Mouse (Mus musculus): ENCODE results near the gene Kif11. TPM values are rescaled to one million over a fixed set of nuclear protein-coding genes. Genes with fewer than 3 reads are reported as not detected.

Kif11 gene
- total and polyA plus RNA-seq, 3 experiments, result 0.20 to 0.66 (median 0.34) TPM

DNA sequence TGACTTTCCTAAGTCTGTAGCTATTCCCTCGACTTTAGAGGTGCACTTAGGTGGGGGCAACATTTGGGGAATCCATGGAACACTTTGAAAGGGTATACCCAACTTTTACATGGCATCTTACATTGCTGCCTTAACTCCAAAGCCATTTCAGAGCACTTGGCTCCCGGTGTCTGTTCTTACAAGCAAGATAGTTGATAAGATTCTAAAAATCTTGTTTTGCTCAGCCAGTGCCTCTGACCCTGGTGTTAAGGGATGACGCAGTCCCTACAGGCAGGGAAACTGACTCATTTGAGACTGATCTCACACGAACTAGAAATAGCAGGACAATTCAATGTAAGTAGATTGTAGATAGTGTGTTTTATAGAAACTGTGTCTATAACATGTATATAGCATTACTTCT lies 64.0 kb downstream of the Kif11 start:
- H3K9ac ChIP-seq (ENCODE audit: low read depth, low read length), result no peak overlapping the region
- H3K4me1 ChIP-seq (ENCODE audit: control insufficient read depth, insufficient read depth, low read length), result no peaks in the 10 kb centered on the region; the same call in 1 of the 2 replicates
- no peak for DNase-seq
- no peak overlapping the region for H3K27ac ChIP-seq
- intact Hi-C loops (cut with DNase I), result no loop called here
- H3K4me3 ChIP-seq, result no peak overlapping the region
- TF ChIP-seq EP300 (IDR thresholded peaks at IDR 0.05; ENCODE audit: insufficient read depth, low read depth, low read length) (no peak), POLR2A (IDR thresholded peaks at IDR 0.05; ENCODE audit: insufficient read depth, low read depth, low read length) (no peak), CTCF (IDR thresholded peaks at IDR 0.05) (no peak)
- no peaks in the 10 kb centered on the region for H3K79me2 ChIP-seq (replicated peaks; ENCODE audit: control insufficient read depth, insufficient read depth, low read length)
- peaks cover 2% of the 10 kb centered on the region; the same call in 1 of the 2 replicates for H3K27me3 ChIP-seq (ENCODE audit: control insufficient read depth, insufficient read depth, low read length)
- H3K36me3 ChIP-seq (ENCODE audit: control insufficient read depth, insufficient read depth, low read length), result no peaks in the 10 kb centered on the region
- 73% methylated on average over 4 of the region's 4 CpGs for WGBS

DNA sequence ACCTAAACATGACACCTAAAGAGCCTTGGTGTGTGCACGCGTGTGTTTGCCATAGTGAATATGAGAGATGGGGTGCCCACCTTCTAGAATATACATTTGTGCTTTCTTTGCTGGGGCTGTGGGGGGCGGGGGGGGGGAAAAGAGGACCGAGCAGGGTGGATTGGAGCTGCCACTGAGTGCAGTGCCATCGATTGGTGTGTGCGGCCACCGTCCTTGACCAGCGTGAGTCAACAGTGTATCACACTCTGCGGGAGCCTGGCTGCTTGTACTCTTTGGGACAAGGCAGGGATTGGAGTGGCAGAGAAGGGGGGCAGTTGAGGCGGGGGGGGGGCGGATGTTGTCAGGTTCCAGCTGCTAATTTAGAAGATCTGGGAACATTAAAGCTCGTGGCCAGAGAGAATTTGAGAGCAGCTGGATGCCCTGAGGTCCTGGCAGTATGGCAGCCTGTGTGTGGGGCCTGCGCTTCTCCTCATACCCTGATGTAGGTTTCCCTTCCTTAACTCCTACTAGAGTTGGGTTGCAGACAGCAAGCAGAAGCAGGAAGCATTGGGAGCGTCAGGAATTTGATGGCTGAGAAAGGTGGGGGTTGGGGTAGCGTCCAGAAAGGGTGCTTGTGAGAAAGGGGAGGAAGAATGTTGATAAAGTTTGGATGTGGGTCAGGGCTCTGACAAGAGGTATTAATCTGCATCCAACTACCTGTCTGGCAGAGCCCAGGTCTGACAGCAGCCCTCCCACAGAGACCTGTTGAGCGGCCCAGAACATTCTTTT lies 64.7 kb downstream of the Kif11 start:
- no peak overlapping the region for H3K4me3 ChIP-seq
- no peak overlapping the region for H3K27ac ChIP-seq
- H3K79me2 ChIP-seq (replicated peaks; ENCODE audit: control insufficient read depth, insufficient read depth, low read length), result no peaks in the 10 kb centered on the region
- 81% methylated on average over 16 of the region's 16 CpGs for WGBS
- DNase-seq, result no peak
- TF ChIP-seq CTCF (IDR thresholded peaks at IDR 0.05) (no peak), EP300 (IDR thresholded peaks at IDR 0.05; ENCODE audit: insufficient read depth, low read depth, low read length) (no peak), POLR2A (IDR thresholded peaks at IDR 0.05; ENCODE audit: insufficient read depth, low read depth, low read length) (no peak)
- H3K9ac ChIP-seq (ENCODE audit: low read depth, low read length), result no peak overlapping the region
- H3K36me3 ChIP-seq (ENCODE audit: control insufficient read depth, insufficient read depth, low read length), result no peaks in the 10 kb centered on the region
- intact Hi-C loops (cut with DNase I), result no loop called here
- H3K4me1 ChIP-seq (ENCODE audit: control insufficient read depth, insufficient read depth, low read length), result no peaks in the 10 kb centered on the region; the same call in 1 of the 2 replicates
- no peaks in the 10 kb centered on the region for H3K27me3 ChIP-seq (ENCODE audit: control insufficient read depth, insufficient read depth, low read length)

DNA sequence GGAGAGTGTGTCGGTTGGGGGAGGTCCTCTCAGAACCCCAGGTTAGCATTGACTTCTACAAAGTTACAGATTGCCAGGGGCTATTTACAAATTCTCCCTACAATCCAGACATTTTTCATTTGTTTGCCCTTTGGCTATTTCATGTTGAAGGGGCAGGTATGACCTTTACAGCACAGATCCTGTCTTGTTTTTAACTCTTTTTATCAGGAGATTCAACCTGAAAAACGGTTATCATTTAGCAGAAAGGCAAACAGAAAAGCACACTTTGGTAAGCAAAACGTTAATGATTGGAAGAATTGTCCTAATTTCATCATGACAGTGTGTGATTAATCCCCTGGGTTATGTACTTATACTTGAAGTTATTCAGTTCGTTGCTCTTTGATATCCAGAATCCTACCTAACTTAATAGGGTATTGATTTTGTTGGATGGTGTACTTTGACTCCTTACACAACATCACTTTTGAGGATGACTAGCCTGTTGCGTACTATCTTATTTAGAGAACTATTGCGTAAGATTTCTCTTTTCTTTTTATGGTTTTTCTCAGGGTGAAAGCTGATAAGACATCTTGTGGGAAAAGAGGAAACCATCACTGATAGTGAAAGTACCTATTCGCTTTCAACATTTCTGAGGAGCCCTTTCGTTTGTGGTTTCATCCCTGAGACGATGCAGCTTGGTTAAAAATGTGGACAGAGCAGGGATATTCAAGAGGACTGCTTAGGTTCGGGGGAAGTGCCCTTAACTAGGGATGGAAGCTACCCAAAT lies 66.5 kb downstream of the Kif11 start:
- H3K4me3 ChIP-seq, result no peak overlapping the region
- no peak for TF ChIP-seq CTCF (IDR thresholded peaks at IDR 0.05)
- no peaks in the 10 kb centered on the region; the same call in 1 of the 2 replicates for H3K4me1 ChIP-seq (ENCODE audit: control insufficient read depth, insufficient read depth, low read length)
- H3K36me3 ChIP-seq (ENCODE audit: control insufficient read depth, insufficient read depth, low read length), result no peaks in the 10 kb centered on the region
- WGBS, result 72% methylated on average over 10 of the region's 10 CpGs
- H3K9ac ChIP-seq (ENCODE audit: low read depth, low read length), result no peak overlapping the region
- intact Hi-C loops (cut with DNase I), result no loop called here
- no peak for DNase-seq
- no peak overlapping the region for H3K27ac ChIP-seq
- H3K79me2 ChIP-seq (replicated peaks; ENCODE audit: control insufficient read depth, insufficient read depth, low read length), result no peaks in the 10 kb centered on the region
- no peaks in the 10 kb centered on the region for H3K27me3 ChIP-seq (ENCODE audit: control insufficient read depth, insufficient read depth, low read length)

DNA sequence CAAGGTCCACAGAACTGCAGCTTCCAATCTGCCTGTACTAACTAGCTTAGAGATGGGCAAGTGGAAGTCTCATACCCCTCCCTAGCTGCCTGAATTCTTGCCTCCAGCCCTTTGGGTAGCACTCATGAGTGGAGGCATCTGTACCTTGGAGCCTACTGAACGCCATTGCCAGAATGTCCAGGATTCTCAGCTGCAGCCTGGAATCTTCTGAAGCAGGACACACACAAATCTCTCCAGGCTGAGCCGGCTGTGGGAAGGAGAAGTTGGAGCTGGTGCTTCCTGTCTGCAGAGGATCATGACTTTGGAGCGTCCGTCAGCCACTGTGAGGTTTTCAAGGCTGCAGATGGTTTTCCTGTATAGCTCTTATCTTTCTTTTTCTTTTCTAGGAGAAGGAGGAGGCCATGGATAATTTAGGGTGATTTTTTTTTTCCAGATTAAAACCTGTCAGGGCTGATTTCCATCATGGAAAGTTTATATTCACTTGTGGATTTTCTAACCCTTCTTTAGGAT lies 67.5 kb downstream of the Kif11 start:
- Histone ChIP-seq H3K27ac (no peak overlapping the region), H3K79me2 (replicated peaks; ENCODE audit: control insufficient read depth, insufficient read depth, low read length) (no peaks in the 10 kb centered on the region), H3K4me1 (ENCODE audit: control insufficient read depth, insufficient read depth, low read length) (no peaks in the 10 kb centered on the region; the same call in 1 of the 2 replicates), H3K4me3 (no peak overlapping the region), H3K36me3 (ENCODE audit: control insufficient read depth, insufficient read depth, low read length) (no peaks in the 10 kb centered on the region), H3K27me3 (ENCODE audit: control insufficient read depth, insufficient read depth, low read length) (no peaks in the 10 kb centered on the region), H3K9ac (ENCODE audit: low read depth, low read length) (no peak overlapping the region)
- no peak for DNase-seq
- intact Hi-C loops (cut with DNase I), result no loop called here
- WGBS, result 23% methylated on average over 4 of the region's 4 CpGs
- no peak for TF ChIP-seq POLR2A (IDR thresholded peaks at IDR 0.05; ENCODE audit: insufficient read depth, low read depth, low read length)
- no peak for TF ChIP-seq EP300 (IDR thresholded peaks at IDR 0.05; ENCODE audit: insufficient read depth, low read depth, low read length)
- TF ChIP-seq CTCF (IDR thresholded peaks at IDR 0.05), result no peak

DNA sequence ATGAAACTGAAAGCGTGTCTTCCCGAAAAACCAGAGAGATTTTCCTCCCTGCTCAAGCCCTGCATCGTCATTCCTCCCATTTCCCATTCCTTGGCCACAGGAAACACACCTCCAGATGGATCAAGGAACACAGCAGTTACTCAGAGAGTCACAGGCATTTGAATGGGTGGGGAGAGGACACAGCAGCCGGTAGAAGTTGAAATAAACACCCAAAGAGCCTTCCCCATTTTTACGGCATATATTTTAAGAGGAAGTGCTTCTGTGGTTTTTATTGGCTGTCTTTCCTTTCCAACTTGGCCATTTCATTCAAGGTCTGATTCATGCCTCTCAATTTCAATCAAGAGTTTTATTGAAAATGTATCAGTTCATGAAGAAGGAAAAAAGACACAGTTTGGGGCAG lies 72.0 kb downstream of the Kif11 start:
- intact Hi-C loops (cut with DNase I), result no loop called here
- Histone ChIP-seq H3K36me3 (ENCODE audit: control insufficient read depth, insufficient read depth, low read length) (no peaks in the 10 kb centered on the region), H3K4me3 (no peak overlapping the region), H3K27me3 (ENCODE audit: control insufficient read depth, insufficient read depth, low read length) (no peaks in the 10 kb centered on the region), H3K27ac (no peak overlapping the region), H3K79me2 (replicated peaks; ENCODE audit: control insufficient read depth, insufficient read depth, low read length) (no peaks in the 10 kb centered on the region), H3K9ac (ENCODE audit: low read depth, low read length) (no peak overlapping the region), H3K4me1 (ENCODE audit: control insufficient read depth, insufficient read depth, low read length) (no peaks in the 10 kb centered on the region; the same call in 1 of the 2 replicates)
- no peak for DNase-seq
- TF ChIP-seq EP300 (IDR thresholded peaks at IDR 0.05; ENCODE audit: insufficient read depth, low read depth, low read length) (no peak), POLR2A (IDR thresholded peaks at IDR 0.05; ENCODE audit: insufficient read depth, low read depth, low read length) (no peak), CTCF (IDR thresholded peaks at IDR 0.05) (no peak)
- 32% methylated on average over 5 of the region's 5 CpGs for WGBS

DNA sequence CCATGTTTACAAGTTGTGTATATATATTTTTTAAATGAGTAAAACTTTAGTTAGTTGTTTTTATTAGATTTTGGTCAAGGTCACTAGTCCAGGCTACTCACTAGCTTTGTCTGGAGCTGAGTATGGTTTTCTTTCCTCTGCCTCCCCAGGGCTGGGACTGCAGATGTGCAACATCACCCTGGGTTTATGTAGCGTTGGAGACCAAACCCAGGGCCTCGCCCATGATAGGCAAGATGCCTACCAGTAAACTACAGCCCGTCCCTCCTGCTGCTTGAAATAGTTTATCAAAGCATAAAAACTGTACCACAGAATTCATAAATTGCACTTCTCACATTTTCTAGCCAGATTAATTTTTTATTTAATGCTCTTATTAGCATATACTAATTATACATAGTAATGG lies 73.0 kb downstream of the Kif11 start:
- Histone ChIP-seq H3K9ac (ENCODE audit: low read depth, low read length) (no peak overlapping the region), H3K36me3 (ENCODE audit: control insufficient read depth, insufficient read depth, low read length) (no peaks in the 10 kb centered on the region), H3K27me3 (ENCODE audit: control insufficient read depth, insufficient read depth, low read length) (no peaks in the 10 kb centered on the region), H3K27ac (no peak overlapping the region), H3K4me3 (no peak overlapping the region), H3K4me1 (ENCODE audit: control insufficient read depth, insufficient read depth, low read length) (no peaks in the 10 kb centered on the region), H3K79me2 (replicated peaks; ENCODE audit: control insufficient read depth, insufficient read depth, low read length) (no peaks in the 10 kb centered on the region)
- no peak for DNase-seq
- TF ChIP-seq EP300 (IDR thresholded peaks at IDR 0.05; ENCODE audit: insufficient read depth, low read depth, low read length) (no peak), POLR2A (IDR thresholded peaks at IDR 0.05; ENCODE audit: insufficient read depth, low read depth, low read length) (no peak), CTCF (IDR thresholded peaks at IDR 0.05) (no peak)
- WGBS, result 91% methylated on average over 3 of the region's 3 CpGs
- intact Hi-C loops (cut with DNase I), result no loop called here
